Mouse (Mus musculus) heart, embryonic 14.5 days (tissue): ENCODE data around the gene Pask. TPM values are rescaled to one million over a fixed set of nuclear protein-coding genes. Genes with fewer than 3 reads are reported as not detected.
A peak's percentile ranks its signal among the peaks of the same experiment; 100 is the strongest.
"Not testable (repeated sequence)": the region's sequence is repeated elsewhere in the genome, so short reads cannot be mapped to it uniquely, and the experiment has no call there.

ENCODE experiments used
- ATAC-seq: fragments of 200-750 bp; cut with Nextera tagmentation; 2 replicates; pipeline ENCODE4 v1.8.0; 2017; ENCODE audit warnings: low read depth, moderate TSS enrichment; ENCODE audit not compliant: insufficient number of reproducible peaks, insufficient read depth, low FRiP score
- H3K27ac ChIP-seq, 2 experiments: fragments of 200-500 bp in 1 of 2; fragments of 300-500 bp in 1 of 2; sonication (generic) in 1 of 2; replicated peaks in 1 of 2; 2 replicates each; pipeline ENCODE4 v1.5.1; 2012 to 2014; ENCODE audit warnings: low read depth in 2 of 2, low read length in 2 of 2, control low read depth in 1 of 2, mild to moderate bottlenecking in 1 of 2, mixed read lengths in 1 of 2; ENCODE audit not compliant: control insufficient read depth in 1 of 2, insufficient read depth in 1 of 2
- H3K27me3 ChIP-seq: fragments of 300-500 bp; sonication (generic); 2 replicates; pipeline ENCODE4 v1.6.1; 2014; ENCODE audit warnings: mild to moderate bottlenecking, low read length, control low read depth; ENCODE audit not compliant: control insufficient read depth, insufficient read depth
- H3K36me3 ChIP-seq: fragments of 300-500 bp; sonication (generic); 2 replicates; pipeline ENCODE4 v1.6.1; 2014; ENCODE audit warnings: mild to moderate bottlenecking, control low read depth, low read length, mixed read lengths; ENCODE audit not compliant: control insufficient read depth, insufficient read depth
- H3K4me1 ChIP-seq, 2 experiments: fragments of 200-500 bp in 1 of 2; fragments of 300-500 bp in 1 of 2; sonication (generic) in 1 of 2; 2 replicates each; pipeline ENCODE4 v1.6.1; 2012 to 2014; ENCODE audit warnings: low read length in 2 of 2, control low read depth in 1 of 2, mixed read lengths in 1 of 2; ENCODE audit not compliant: control insufficient read depth in 2 of 2, insufficient read depth in 2 of 2
- H3K4me2 ChIP-seq: fragments of 300-500 bp; sonication (generic); 2 replicates; pipeline ENCODE4 v1.6.1; 2014; ENCODE audit warnings: mild to moderate bottlenecking, low read length
- H3K4me3 ChIP-seq, 2 experiments: fragments of 200-500 bp in 1 of 2; fragments of 300-500 bp in 1 of 2; sonication (generic) in 1 of 2; 2 replicates each; pipeline ENCODE4 v1.5.1; 2012 to 2014; ENCODE audit warnings: low read length in 2 of 2, mild to moderate bottlenecking in 2 of 2, control low read depth in 1 of 2, low read depth in 1 of 2, moderate library complexity in 1 of 2; ENCODE audit not compliant: control insufficient read depth in 1 of 2, insufficient read depth in 1 of 2
- H3K9ac ChIP-seq: fragments of 300-500 bp; sonication (generic); 2 replicates; pipeline ENCODE4 v1.6.1; 2014; ENCODE audit warnings: mild to moderate bottlenecking, low read length
- H3K9me3 ChIP-seq: fragments of 300-500 bp; sonication (generic); 2 replicates; pipeline ENCODE4 v1.6.1; 2016; ENCODE audit warnings: low read length, control low read depth; ENCODE audit not compliant: control insufficient read depth
- WGBS: fragments of 180-500 bp; shearing (Covaris S2); extraction: QIAGEN DNeasy Blood & Tissue Kit; methylation state at CpG from one replicate; pipeline ENCODE4 v1.1.7; 2014; 5-methylcytosine and 5-hydroxymethylcytosine counted together
- polyA plus RNA-seq: library from polyadenylated mRNA; unstranded; fragments of >200 nt; fragmentation: Nextera tagmentation; extraction: Ambion mirVana; gene quantifications from 2 replicates; pipeline ENCODE4 v1.2.1, GENCODE M21; 2014

The Pask gene
- polyA plus RNA-seq, 1 experiment from 2014 or later: 6.0 TPM

- peak within 1 kb of the TSS; percentile 76 for H3K9ac ChIP-seq
- H3K9me3 ChIP-seq: no peaks in the 10 kb centered on the region
- WGBS: 9% methylated on average over 36 of the region's 36 CpGs
- peak within 1 kb of the TSS; percentile 73 for H3K4me2 ChIP-seq
- H3K4me1 ChIP-seq: peaks cover 2 to 9% of the 10 kb centered on the region in 2 experiments; a peak in 2 of 4 replicates
- H3K4me3 ChIP-seq: peak within 1 kb of the TSS; percentile 58 to 91
- H3K36me3 ChIP-seq: peaks cover 48% of the 10 kb centered on the region
- H3K27me3 ChIP-seq: no peaks in the 10 kb centered on the region
- ATAC-seq: peak; percentile 79; the same call in 1 of the 2 replicates
- H3K27ac ChIP-seq: no peak within 1 kb of the TSS; a peak in 2 of 4 replicates
Observed at GRCm38 (mm10) chr1:93305581-93306337, 37.5 kb downstream of the Pask start, which contains the start of gene Mterf4. Gene Mterf4 (minus strand): TSS chr1:93305915.

DNA sequence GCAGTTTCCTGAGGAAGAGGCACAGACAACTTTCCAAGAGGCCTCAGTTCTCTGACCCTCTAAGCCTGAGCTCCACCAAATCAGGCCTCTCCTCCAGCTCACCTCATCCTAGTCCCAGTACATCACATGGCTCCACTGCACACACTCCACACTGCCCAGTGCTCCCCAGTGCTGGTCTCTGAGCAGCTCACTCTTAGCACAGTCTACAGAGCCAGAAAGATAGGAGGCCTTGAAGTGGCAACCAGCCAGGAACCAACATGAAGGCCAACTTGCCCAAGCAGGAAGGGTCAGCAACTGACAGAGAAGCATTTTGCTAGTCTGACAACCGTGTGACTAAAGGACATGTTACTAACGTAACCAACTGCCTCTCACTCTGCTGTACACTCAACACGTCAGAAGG lies 42.7 kb downstream of the Pask start:
- no peak overlapping the region for H3K4me3 ChIP-seq
- no peak overlapping the region for H3K27ac ChIP-seq
- peaks cover 0 to 7% of the 10 kb centered on the region in 2 experiments; a peak in 1 of 4 replicates for H3K4me1 ChIP-seq
- H3K9ac ChIP-seq: no peak overlapping the region
- H3K4me2 ChIP-seq: no peak overlapping the region
- WGBS: 74% methylated on average over 3 of the region's 3 CpGs
- H3K36me3 ChIP-seq: peaks cover 85% of the 10 kb centered on the region
- no peak for ATAC-seq
- no peaks in the 10 kb centered on the region for H3K9me3 ChIP-seq
- no peaks in the 10 kb centered on the region for H3K27me3 ChIP-seq

DNA sequence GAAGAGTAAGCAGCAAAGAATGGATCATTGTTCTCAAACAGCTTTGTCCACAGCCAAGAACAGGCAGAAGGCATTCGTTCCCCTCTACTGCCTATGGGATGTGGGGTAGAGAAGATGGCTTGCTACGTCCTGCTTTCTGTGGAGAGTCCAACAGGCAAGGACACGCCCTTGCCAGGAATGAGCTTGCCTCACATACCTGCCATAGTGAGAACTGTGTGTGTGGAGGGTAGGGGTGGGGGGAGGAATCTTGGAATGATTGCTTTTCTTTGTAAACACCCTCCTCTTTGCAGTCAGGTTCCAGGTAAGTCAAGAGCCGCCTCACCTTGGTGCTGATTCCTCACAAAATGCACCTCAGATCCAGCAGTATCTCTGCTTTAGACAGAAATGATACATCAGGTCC lies 43.5 kb downstream of the Pask start:
- H3K9ac ChIP-seq: no peak overlapping the region
- ATAC-seq: no peak
- H3K36me3 ChIP-seq: peaks cover 85% of the 10 kb centered on the region
- no peak overlapping the region for H3K4me3 ChIP-seq
- H3K4me1 ChIP-seq: peaks cover 0 to 2% of the 10 kb centered on the region in 2 experiments; a peak in 1 of 4 replicates
- 82% methylated on average over 4 of the region's 4 CpGs for WGBS
- no peaks in the 10 kb centered on the region for H3K9me3 ChIP-seq
- no peak overlapping the region for H3K27ac ChIP-seq
- no peak overlapping the region for H3K4me2 ChIP-seq
- H3K27me3 ChIP-seq: no peaks in the 10 kb centered on the region

- WGBS: 82% methylated on average over 3 of the region's 3 CpGs
- ATAC-seq: not testable (repeated sequence)
Observed at GRCm38 (mm10) chr1:93294491-93294890, 48.8 kb downstream of the Pask start.

GRCm38 (mm10) chr1:93292006-93292405 lies 51.3 kb downstream of the Pask start:
- Histone ChIP-seq H3K27ac (no peak overlapping the region), H3K4me2 (no peak overlapping the region), H3K9ac (no peak overlapping the region), H3K36me3 (peaks cover 18% of the 10 kb centered on the region), H3K27me3 (no peaks in the 10 kb centered on the region), H3K4me3 (no peak overlapping the region), H3K4me1 (no peaks in the 10 kb centered on the region), H3K9me3 (no peaks in the 10 kb centered on the region)
- WGBS: 69% methylated on average over 8 of the region's 8 CpGs
- no peak for ATAC-seq

More at GRCm38 (mm10) chr1:93294491-93294890, 48.8 kb downstream of the Pask start:
- H3K4me1 ChIP-seq, H3K4me2 ChIP-seq, H3K27ac ChIP-seq, H3K27me3 ChIP-seq, H3K4me3 ChIP-seq, H3K9ac ChIP-seq, H3K9me3 ChIP-seq: not testable (repeated sequence)
- H3K36me3 ChIP-seq: peaks cover 38% of the 10 kb centered on the region

- H3K36me3 ChIP-seq: peaks cover 14% of the 10 kb centered on the region
- H3K4me2 ChIP-seq: no peak overlapping the region
- no peak overlapping the region for H3K9ac ChIP-seq
- no peak overlapping the region for H3K27ac ChIP-seq
- no peak overlapping the region for H3K4me3 ChIP-seq
- no peaks in the 10 kb centered on the region for H3K9me3 ChIP-seq
- H3K4me1 ChIP-seq: no peaks in the 10 kb centered on the region
- no peak for ATAC-seq
- 74% methylated on average over 1 of the region's 1 CpGs for WGBS
- no peaks in the 10 kb centered on the region for H3K27me3 ChIP-seq
Observed at GRCm38 (mm10) chr1:93291591-93291990, 51.7 kb downstream of the Pask start.

GRCm38 (mm10) chr1:93290956-93291355 lies 52.3 kb downstream of the Pask start:
- no peak for ATAC-seq
- H3K4me2 ChIP-seq: no peak overlapping the region
- WGBS: 72% methylated on average over 4 of the region's 4 CpGs
- peaks cover 8% of the 10 kb centered on the region for H3K36me3 ChIP-seq
- H3K4me3 ChIP-seq: no peak overlapping the region
- no peak overlapping the region for H3K9ac ChIP-seq
- H3K9me3 ChIP-seq: no peaks in the 10 kb centered on the region
- no peaks in the 10 kb centered on the region for H3K4me1 ChIP-seq
- H3K27me3 ChIP-seq: no peaks in the 10 kb centered on the region
- no peak overlapping the region for H3K27ac ChIP-seq
